Mouse (Mus musculus) fat pad, adult 2 months (tissue): ENCODE results near the gene Lin37.

ENCODE experiments used
- DNase-seq: peaks from one replicate; pipeline ENCODE4 v3.0.0-alpha.2; 2011; ENCODE audit warnings: low read depth, low spot score; ENCODE audit errors: extremely low read depth

The Lin37 gene

GRCm38 (mm10) chr7:30587842-30588667, 28.4 kb upstream of the Lin37 start:
- no peak for DNase-seq

- DNase-seq = no peak
These were observed 26.9 kb upstream of the Lin37 start for GRCm38 (mm10) chr7:30586455-30587020.

DNA sequence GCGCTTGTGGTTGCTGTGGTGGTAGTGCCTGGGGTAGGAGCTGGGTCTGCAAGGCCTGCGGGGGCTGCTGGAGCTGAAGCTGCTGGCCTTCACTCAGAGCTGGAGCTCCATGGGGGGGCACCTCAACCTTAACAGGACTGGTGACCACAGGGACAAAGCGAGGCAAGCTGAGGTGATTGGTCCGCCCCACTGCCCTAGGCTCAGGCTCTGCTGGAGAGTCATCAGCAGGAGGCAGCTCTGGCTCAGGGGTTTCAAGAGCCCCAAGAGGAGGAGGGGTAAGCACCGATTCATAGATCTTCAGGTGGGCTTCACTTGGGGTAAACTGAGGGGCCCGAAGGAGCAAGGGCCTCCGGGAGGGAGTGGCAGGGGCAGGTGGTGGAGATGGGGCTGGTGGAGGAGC, 25.5 kb upstream of the Lin37 start:
- DNase-seq = no peak

DNA sequence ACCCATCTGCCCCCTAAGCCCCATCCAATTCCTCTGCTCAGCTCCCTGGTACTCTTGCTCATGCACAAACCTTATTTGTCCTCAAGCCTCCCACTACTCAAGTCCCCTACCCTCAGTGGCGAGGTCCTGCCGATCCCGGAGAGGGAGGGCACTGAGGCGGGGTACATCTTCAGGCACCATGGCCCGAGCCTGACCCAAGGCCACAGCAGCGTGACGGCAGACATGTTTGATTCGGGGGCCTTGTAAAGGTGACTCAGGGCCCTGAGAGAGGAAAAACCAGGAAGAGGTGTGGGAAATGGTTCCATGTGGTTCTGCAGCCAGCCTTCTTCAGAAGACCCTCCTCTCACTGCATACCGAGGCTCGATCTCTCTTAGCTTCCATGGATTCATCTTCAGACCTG, 24.7 kb upstream of the Lin37 start:
- DNase-seq = no peak

- DNase-seq = no peak
These were observed 21.9 kb upstream of the Lin37 start for GRCm38 (mm10) chr7:30581547-30581946.

GRCm38 (mm10) chr7:30579950-30580349, 20.3 kb upstream of the Lin37 start:
- no peak for DNase-seq

DNA sequence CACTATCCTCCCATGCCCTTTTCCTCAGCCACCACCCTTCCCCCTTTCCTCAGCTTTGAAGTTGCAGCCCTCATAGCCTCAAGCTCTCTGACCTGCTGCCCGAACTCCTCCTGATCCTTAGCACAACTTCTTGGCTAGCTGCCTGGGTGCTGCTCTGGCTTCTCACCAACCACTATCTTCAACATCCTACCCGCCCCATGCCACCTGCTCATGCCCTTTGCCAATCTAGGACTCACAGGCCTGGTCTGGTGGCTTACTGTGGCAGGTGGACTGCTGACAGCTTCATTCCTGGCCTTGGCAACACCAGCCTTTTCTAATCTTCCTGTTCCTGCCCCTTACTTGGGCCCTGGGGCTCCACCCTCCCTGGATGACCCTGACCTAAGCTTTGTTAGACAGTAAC, 13.3 kb upstream of the Lin37 start:
- DNase-seq = peak; percentile 45

GRCm38 (mm10) chr7:30572389-30572788, 12.8 kb upstream of the Lin37 start:
- DNase-seq = no peak

DNA sequence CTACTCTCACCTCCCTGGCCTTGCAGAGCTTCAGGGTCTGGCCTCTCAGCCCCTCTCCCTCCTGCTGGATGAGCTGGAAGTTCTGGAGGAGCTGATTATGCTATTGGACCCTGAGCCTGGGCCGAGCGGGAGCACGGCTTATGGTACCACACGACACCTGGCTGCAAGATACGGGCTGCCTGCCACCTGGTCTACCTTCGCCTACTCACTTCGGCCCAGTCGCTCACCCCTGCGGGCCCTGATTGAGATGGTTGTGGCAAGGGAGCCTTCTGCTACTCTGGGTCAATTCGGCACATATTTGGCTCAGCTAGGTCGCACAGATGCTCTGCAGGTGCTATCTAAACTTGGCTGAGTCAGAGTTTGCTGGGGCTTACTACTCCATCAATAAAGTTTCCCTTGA, 7.9 kb upstream of the Lin37 start:
- no peak for DNase-seq

GRCm38 (mm10) chr7:30566033-30566432, 6.4 kb upstream of the Lin37 start:
- DNase-seq = no peak

DNA sequence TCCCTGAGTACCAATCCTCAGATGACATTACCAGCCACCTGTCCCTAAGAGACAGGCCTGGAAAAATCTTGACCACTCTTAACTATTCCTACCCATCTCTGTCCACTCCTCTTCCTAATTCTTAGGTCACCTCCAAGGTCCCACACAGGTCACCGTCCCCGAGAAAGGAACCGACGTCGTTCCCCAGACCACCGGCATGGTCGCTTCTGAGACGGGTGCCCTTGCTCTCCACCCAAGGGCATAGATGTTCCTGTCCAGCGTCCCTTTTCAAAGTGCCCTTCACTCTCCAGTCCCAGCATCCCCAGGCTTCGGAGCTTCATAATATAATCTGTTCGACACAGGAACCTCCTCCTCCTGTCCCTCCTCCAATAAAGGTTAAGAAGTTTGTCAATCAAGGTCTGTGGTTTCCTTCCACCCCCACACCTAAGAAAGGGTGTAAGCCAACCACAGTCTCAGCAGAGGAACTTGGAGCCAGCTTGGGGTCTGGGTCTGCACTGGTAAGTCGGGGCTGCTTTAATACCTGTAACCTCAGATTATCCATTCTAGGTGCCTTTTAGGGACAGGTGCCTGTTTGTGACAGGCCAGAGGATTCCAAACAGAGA, 5.4 kb upstream of the Lin37 start, which contains the start of gene Igflr1:
TSS of gene Igflr1 (plus strand) at position 458 of the 602 bp plus-strand sequence.
- DNase-seq = no peak

DNA sequence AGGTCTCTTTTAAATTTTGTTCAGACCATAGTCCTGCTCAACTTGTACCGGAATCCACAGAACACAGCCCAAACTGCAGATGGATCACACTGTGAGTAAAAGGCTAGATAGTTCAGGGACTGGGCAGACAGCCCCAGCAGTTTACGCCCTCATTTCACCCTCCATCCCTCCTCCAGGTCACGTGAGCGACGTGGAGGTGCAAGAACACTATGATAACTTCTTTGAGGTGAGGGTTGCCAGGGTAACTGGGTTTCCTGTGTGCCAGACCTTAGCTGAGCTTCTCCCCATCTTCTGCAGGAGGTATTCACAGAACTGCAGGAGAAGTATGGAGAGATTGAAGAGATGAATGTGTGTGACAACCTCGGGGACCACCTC, 4.3 kb upstream of the Lin37 start:
- DNase-seq = no peak

- DNase-seq = peak; percentile 86
These were observed 3.7 kb upstream of the Lin37 start, which contains the start of the genes U2af1l4, Gm49396 and Psenen for GRCm38 (mm10) chr7:30563117-30563905. Gene U2af1l4, plus strand, starts transcription at chr7:30563301. Gene Gm49396, plus strand, starts transcription at chr7:30563344. Gene Psenen, minus strand, starts transcription at chr7:30563627.

GRCm38 (mm10) chr7:30562526-30563116, 3.0 kb upstream of the Lin37 start:
- DNase-seq = no peak

DNA sequence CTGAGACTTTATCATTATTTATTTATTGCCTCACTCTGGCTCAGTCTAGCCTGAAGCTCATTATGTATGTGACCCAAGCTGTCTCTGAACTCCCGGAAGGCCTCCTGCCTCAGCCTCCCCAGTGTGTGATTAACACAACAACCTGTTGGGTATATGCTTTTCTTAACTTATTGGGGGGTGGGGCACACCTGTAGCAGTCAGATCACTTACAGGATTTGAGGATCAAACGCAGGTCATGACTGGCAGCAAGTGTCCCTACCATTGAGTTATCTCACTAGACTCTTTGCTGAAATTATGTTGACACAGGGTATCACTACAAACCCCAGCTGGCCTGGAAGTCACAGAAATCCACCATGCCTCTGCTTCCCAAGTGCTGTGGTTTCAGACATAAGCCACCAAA, 658 bp upstream of the Lin37 start:
- DNase-seq = no peak

- no peak for DNase-seq
These were observed 789 bp downstream of the Lin37 start for GRCm38 (mm10) chr7:30558656-30559442.

DNA sequence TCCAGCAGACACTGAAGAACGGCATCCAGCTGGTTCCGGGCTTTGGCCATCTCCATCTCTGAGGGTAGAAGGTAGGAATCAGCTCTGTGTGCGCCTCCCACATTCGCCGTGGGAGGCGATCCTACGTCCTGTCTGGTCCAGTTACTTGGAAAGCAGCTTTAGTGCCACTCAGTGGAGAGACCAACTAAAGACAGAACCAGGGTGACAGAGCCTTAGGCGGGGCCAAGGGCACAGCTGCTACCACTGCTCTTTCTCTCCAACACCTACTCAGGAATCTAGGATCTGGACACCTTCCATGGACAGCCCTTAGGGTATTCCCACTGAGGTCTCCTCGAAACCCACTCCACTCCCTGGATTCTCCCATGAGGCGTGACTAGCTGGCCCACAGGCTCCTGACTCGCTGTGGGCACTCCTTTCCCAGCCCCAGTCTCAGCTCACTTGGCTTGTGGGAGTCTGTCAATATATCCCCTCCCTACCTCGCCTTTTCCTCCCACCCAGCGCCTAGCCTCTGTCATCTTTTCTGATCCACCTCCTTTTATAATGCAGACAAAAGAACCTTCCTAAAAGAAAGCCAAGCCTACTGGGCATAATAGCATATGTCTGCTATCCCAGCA, 1.6 kb downstream of the Lin37 start:
- no peak for DNase-seq

DNA sequence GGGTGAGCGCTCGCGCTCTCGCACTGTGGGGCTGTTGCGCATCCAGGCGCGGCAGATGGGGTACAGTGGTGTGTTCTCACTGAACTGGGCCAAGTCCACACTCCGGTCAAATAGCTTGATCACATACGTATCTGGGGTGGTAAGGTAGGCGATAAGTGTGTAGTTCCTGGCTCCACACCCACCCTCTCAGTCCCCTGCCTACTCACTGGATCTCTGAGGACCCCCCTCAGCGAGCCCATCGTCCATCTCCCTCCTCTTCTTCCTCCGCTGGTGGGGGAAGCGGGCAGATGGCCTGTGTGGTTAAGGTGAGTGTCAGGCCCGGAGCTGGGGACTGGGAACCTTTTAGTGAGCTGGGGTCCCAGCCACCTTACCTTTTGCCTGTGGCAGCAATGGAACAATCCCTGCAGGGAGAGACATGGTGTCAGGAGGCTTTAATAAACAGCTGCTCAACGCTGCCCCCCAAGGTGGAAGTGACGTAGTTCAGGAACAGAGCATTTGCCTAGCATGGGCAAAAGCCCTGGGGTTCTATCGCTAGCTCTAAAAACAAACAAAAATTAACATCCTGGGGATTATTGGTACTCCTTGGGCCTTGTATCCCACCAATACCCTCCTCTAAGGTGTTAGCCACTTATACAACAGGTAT, 2.6 kb downstream of the Lin37 start:
- no peak for DNase-seq
